Mouse (Mus musculus): ENCODE measurements around the gene Tmem161b.

The Tmem161b gene

GRCm38 (mm10) chr13:84345114-84345513 is 123.0 kb downstream of the Tmem161b start:
- DNase-seq (ENCODE audit: low read depth, low spot score) = no peak
